Mouse (Mus musculus): ENCODE measurements around the gene Gm813. TPM values are rescaled to one million over a fixed set of nuclear protein-coding genes. Genes with fewer than 3 reads are reported as not detected.

The Gm813 gene
- polyA plus RNA-seq, 1 experiment from 2014 or later: not detected

DNA sequence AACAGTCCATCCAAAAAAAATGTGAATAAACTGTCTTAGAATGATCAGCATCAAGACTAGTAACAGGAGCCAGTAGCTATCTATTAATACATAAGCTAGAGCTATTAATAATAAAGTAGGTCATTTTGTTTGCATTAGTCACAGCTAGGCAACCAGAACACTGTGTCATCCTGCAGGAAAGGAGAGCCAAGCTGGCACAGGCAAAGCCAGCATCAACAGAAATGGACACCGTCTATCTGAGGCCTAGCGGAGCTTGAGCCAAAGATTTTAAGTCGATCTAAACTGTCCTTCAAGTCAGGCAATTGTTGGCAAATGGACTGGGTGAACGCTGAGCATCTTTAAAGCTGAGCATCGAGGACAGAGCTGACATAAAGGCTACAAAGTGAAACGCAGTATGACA lies 15.9 kb downstream of the Gm813 start:
- Histone ChIP-seq H3K4me2 (no peak overlapping the region), H3K9ac (no peak overlapping the region), H3K27me3 (no peaks in the 10 kb centered on the region), H3K4me1 (replicated peaks) (no peaks in the 10 kb centered on the region), H3K36me3 (no peaks in the 10 kb centered on the region), H3K27ac (replicated peaks) (no peak overlapping the region), H3K9me3 (no peaks in the 10 kb centered on the region), H3K4me3 (no peak overlapping the region)
- 88% methylated on average over 6 of the region's 6 CpGs for WGBS
- no peak for ATAC-seq (ENCODE audit: low FRiP score, low read depth)

- ATAC-seq (ENCODE audit: low FRiP score, low read depth): no peak
- Histone ChIP-seq H3K27ac (replicated peaks) (no peak overlapping the region), H3K4me2 (no peak overlapping the region), H3K27me3 (no peaks in the 10 kb centered on the region), H3K9me3 (peaks cover 5% of the 10 kb centered on the region; the same call in 1 of the 2 replicates), H3K9ac (no peak overlapping the region), H3K36me3 (no peaks in the 10 kb centered on the region), H3K4me1 (replicated peaks) (no peaks in the 10 kb centered on the region), H3K4me3 (no peak overlapping the region)
- 84% methylated on average over 3 of the region's 3 CpGs for WGBS
These were observed 25.5 kb downstream of the Gm813 start for GRCm38 (mm10) chr16:58591299-58591698.

DNA sequence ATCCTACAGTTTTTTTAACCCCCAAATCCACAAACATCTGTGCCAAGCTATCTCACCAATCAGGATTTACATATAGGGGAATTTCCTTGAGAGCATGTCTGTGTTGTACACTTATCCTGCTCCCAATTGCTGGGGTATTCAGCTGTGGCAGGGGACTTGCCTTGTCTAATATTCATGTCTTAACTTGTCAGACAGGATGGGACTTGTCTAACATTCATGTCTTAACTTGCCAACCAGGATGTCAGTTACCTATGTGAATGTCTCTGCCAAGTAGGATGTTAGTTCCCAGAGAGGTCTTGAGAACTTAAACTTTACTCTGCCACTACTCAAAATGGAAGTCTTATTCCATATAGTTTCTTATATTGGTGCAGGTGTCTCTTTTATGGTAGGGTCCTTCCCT lies 27.3 kb downstream of the Gm813 start:
- no peak for ATAC-seq (ENCODE audit: low FRiP score, low read depth)
- H3K27me3 ChIP-seq: no peaks in the 10 kb centered on the region

GRCm38 (mm10) chr16:58573949-58574722 lies 42.6 kb downstream of the Gm813 start:
- Histone ChIP-seq H3K9ac (no peak overlapping the region), H3K27ac (replicated peaks) (no peak overlapping the region), H3K36me3 (no peaks in the 10 kb centered on the region), H3K4me1 (replicated peaks) (no peaks in the 10 kb centered on the region), H3K27me3 (no peaks in the 10 kb centered on the region), H3K4me2 (no peak overlapping the region), H3K9me3 (no peaks in the 10 kb centered on the region), H3K4me3 (no peak overlapping the region)
- 92% methylated on average over 6 of the region's 6 CpGs for WGBS
- no peak for ATAC-seq (ENCODE audit: low FRiP score, low read depth)

More for the DNA sequence above, 27.3 kb downstream of the Gm813 start:
- no peaks in the 10 kb centered on the region for H3K4me1 ChIP-seq (replicated peaks)
- H3K27ac ChIP-seq (replicated peaks): no peak overlapping the region
- H3K36me3 ChIP-seq: no peaks in the 10 kb centered on the region
- no peak overlapping the region for H3K4me3 ChIP-seq
- no peak overlapping the region for H3K4me2 ChIP-seq
- H3K9ac ChIP-seq: no peak overlapping the region
- H3K9me3 ChIP-seq: peaks cover 5% of the 10 kb centered on the region; the same call in 1 of the 2 replicates

- no peaks in the 10 kb centered on the region for H3K27me3 ChIP-seq
- no peaks in the 10 kb centered on the region for H3K4me1 ChIP-seq (replicated peaks)
- no peak for ATAC-seq (ENCODE audit: low FRiP score, low read depth)
These were observed 46.0 kb downstream of the Gm813 start for GRCm38 (mm10) chr16:58570694-58571264.

More at GRCm38 (mm10) chr16:58570694-58571264, 46.0 kb downstream of the Gm813 start:
- Histone ChIP-seq H3K9me3 (no peaks in the 10 kb centered on the region), H3K36me3 (no peaks in the 10 kb centered on the region), H3K27ac (replicated peaks) (no peak overlapping the region), H3K9ac (no peak overlapping the region), H3K4me3 (no peak overlapping the region), H3K4me2 (no peak overlapping the region)

Other genes starting within 250 kb of the Gm813 start
- gene Dcbld2, start 208.5 kb downstream of the Gm813 start, polyA plus RNA-seq (2015; fragmentation: Nextera tagmentation; extraction: Ambion mirVana): 8.1 and 8.2 TPM in 2 replicates
- gene St3gal6, start 92.7 kb downstream of the Gm813 start, polyA plus RNA-seq (2015; fragmentation: Nextera tagmentation; extraction: Ambion mirVana): 13.2 and 14.2 TPM in 2 replicates
- gene E330017A01Rik, start 21.8 kb upstream of the Gm813 start, polyA plus RNA-seq (2015; fragmentation: Nextera tagmentation; extraction: Ambion mirVana): 0.13 TPM in 1 of 2 replicates, not detected in the other
- 17.4 and 17.9 TPM in 2 replicates for gene Cpox, start 53.3 kb upstream of the Gm813 start, polyA plus RNA-seq (2015; fragmentation: Nextera tagmentation; extraction: Ambion mirVana)
- gene Gpr15, start 102.1 kb upstream of the Gm813 start, polyA plus RNA-seq (2015; fragmentation: Nextera tagmentation; extraction: Ambion mirVana): 0.13 TPM in 1 of 2 replicates, not detected in the other
- gene Cldnd1, start 110.9 kb upstream of the Gm813 start, polyA plus RNA-seq (2015; fragmentation: Nextera tagmentation; extraction: Ambion mirVana): 132 and 148 TPM in 2 replicates
- not detected in 2 replicates for gene Olfr172, start 146.2 kb upstream of the Gm813 start, polyA plus RNA-seq (2015; fragmentation: Nextera tagmentation; extraction: Ambion mirVana)
- not detected in 2 replicates for gene Olfr173, start 183.3 kb upstream of the Gm813 start, polyA plus RNA-seq (2015; fragmentation: Nextera tagmentation; extraction: Ambion mirVana)
- not detected in 2 replicates for gene Olfr175-ps1, start 209.8 kb upstream of the Gm813 start, polyA plus RNA-seq (2015; fragmentation: Nextera tagmentation; extraction: Ambion mirVana)